In the genomic region with DNA sequence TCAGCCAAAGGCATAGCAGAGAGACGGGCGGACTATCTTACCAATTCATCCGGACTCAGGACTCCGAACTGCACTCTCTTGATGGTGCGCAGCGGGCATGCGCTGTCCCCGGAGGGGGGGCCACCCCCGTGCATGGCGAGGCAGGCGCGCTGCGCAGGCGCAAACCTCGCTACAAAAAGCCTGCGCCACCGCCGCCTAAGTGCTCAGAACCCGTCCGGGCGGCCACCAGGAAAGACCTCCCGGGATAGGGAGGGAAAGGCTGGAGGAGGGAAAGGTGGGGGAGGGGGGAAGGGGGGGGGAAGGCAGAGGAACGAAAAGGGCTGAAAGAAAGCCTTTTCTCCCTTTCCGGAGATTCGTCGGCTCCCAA, we compare ENCODE assay signal across 8 mouse cellular contexts. TPM values are rescaled to one million over a fixed set of nuclear protein-coding genes. Genes with fewer than 3 reads are reported as not detected.
DNase-seq lines count a peak whose midpoint lies in the region; ATAC-seq and TF ChIP-seq lines count a peak whose summit lies in the region.

No protein-coding gene starts in this region.

- H3K4me2 ChIP-seq in heart, embryonic 15.5 days = peak overlapping the region; percentile 64
- H3K4me2 ChIP-seq in liver, embryonic 14.5 days (ENCODE audit: low read depth) = peak overlapping the region; percentile 82
- H3K4me2 ChIP-seq in neural tube, embryonic 11.5 days (ENCODE audit: low read depth) = peak overlapping the region; percentile 93
- peak overlapping the region; percentile 68 for H3K4me2 ChIP-seq in stomach, postnatal 0 days (replicated peaks; ENCODE audit: low read depth)

- H3K36me3 ChIP-seq in heart, embryonic 15.5 days = no peaks in the 10 kb centered on the region
- peaks cover 5% of the 10 kb centered on the region; the same call in 1 of the 2 replicates for H3K36me3 ChIP-seq in liver, embryonic 14.5 days (replicated peaks; ENCODE audit: control insufficient read depth, insufficient read depth, low read depth)
- H3K36me3 ChIP-seq in neural tube, embryonic 11.5 days (ENCODE audit: control insufficient read depth, insufficient read depth, low read length) = no peaks in the 10 kb centered on the region
- H3K36me3 ChIP-seq in stomach, postnatal 0 days (ENCODE audit: control insufficient read depth, insufficient read depth, low read length) = no peaks in the 10 kb centered on the region

- no peaks in the 10 kb centered on the region for H3K27me3 ChIP-seq in heart, embryonic 15.5 days
- no peaks in the 10 kb centered on the region for H3K27me3 ChIP-seq in liver, embryonic 14.5 days (ENCODE audit: control insufficient read depth, insufficient read depth, low read length)
- H3K27me3 ChIP-seq in neural tube, embryonic 11.5 days (ENCODE audit: control insufficient read depth, insufficient read depth, low read length) = no peaks in the 10 kb centered on the region
- no peaks in the 10 kb centered on the region for H3K27me3 ChIP-seq in stomach, postnatal 0 days (ENCODE audit: control insufficient read depth, insufficient read depth, low read length)

- peak overlapping the region; percentile 70 for H3K4me3 ChIP-seq in brown adipose tissue, adult 24 weeks (ENCODE audit: insufficient read depth, low read depth, low read length)
- H3K4me3 ChIP-seq in heart, embryonic 15.5 days = peak overlapping the region; percentile 58
- peak overlapping the region; percentile 79 to 88 for H3K4me3 ChIP-seq in liver, embryonic 14.5 days (ENCODE audit: insufficient read depth in 1 of 2, low read depth in 2 of 2, low read length in 2 of 2)
- H3K4me3 ChIP-seq in neural tube, embryonic 11.5 days (ENCODE audit: low read depth, low read length) = peak overlapping the region; percentile 59
- H3K4me3 ChIP-seq in stomach, postnatal 0 days (ENCODE audit: low read depth, low read length) = peak overlapping the region; percentile 54

- H3K4me1 ChIP-seq in brown adipose tissue, adult 24 weeks (ENCODE audit: control insufficient read depth, insufficient read depth, insufficient read length, low read length) = 0 out of 2 replicates have a peak, but pooled peaks cover 3% of the 10 kb centered on the region
- peaks cover 43% of the 10 kb centered on the region for H3K4me1 ChIP-seq in heart, embryonic 15.5 days (replicated peaks)
- H3K4me1 ChIP-seq in liver, embryonic 14.5 days (replicated peaks; ENCODE audit: control insufficient read depth in 2 of 2, insufficient read depth in 2 of 2, low read length in 1 of 2) = peaks cover 35 to 37% of the 10 kb centered on the region in 2 experiments
- H3K4me1 ChIP-seq in neural tube, embryonic 11.5 days (ENCODE audit: control insufficient read depth, insufficient read depth, low read length) = peaks cover 30% of the 10 kb centered on the region
- H3K4me1 ChIP-seq in stomach, postnatal 0 days (replicated peaks; ENCODE audit: control insufficient read depth, insufficient read depth) = peaks cover 5% of the 10 kb centered on the region

- no peaks in the 10 kb centered on the region for H3K9me3 ChIP-seq in heart, embryonic 15.5 days (replicated peaks)
- H3K9me3 ChIP-seq in liver, embryonic 14.5 days (ENCODE audit: control insufficient read depth, low read length) = no peaks in the 10 kb centered on the region
- no peaks in the 10 kb centered on the region for H3K9me3 ChIP-seq in neural tube, embryonic 11.5 days (ENCODE audit: control insufficient read depth, low read length)
- H3K9me3 ChIP-seq in stomach, postnatal 0 days (ENCODE audit: control insufficient read depth, low read length) = no peaks in the 10 kb centered on the region

- peak; percentile 98 for DNase-seq in CD4-positive, CD25-positive, alpha-beta regulatory T cell, adult 2 months (ENCODE audit: low read depth, low spot score)
- DNase-seq in fibroblast of lung, adult 2 months (ENCODE audit: low read depth) = peak; percentile 88
- DNase-seq in kidney, postnatal 25 days = peak; percentile 97 to 98
- peak; percentile 87 to 91 (median 90) for DNase-seq in liver, embryonic 14.5 days (ENCODE audit: low read depth in 3 of 3, low spot score in 3 of 3)
- DNase-seq in neural tube, embryonic 11.5 days (ENCODE audit: low spot score) = peak; percentile 95
- peak; percentile 95 for DNase-seq in stomach, postnatal 0 days (ENCODE audit: low spot score)

- no peak for TF ChIP-seq EP300 in liver, embryonic 14.5 days (IDR thresholded peaks at IDR 0.05; ENCODE audit: low read depth)
- no peak for TF ChIP-seq EP300 in stomach, postnatal 0 days (optimal IDR thresholded peaks at IDR 0.05)

- TF ChIP-seq CTCF in liver, embryonic 14.5 days (IDR thresholded peaks at IDR 0.05; ENCODE audit: low read depth) = no peak
- TF ChIP-seq CTCF in stomach, postnatal 0 days (IDR thresholded peaks at IDR 0.05; ENCODE audit: low read depth) = 0 out of 2 replicates have a peak, but pooled peaks have one; percentile 0

- WGBS in heart, embryonic 15.5 days = under 1% methylated on average over 26 of the region's 26 CpGs
- under 1% methylated on average over 26 of the region's 26 CpGs for WGBS in liver, embryonic 14.5 days (ENCODE audit: insufficient replicate concordance)
- WGBS in neural tube, embryonic 11.5 days = 0% methylated on average over 22 of the region's 26 CpGs
- under 1% methylated on average over 26 of the region's 26 CpGs for WGBS in stomach, postnatal 0 days

- peak overlapping the region; percentile 64 for H3K9ac ChIP-seq in heart, embryonic 15.5 days
- peak overlapping the region; percentile 92 for H3K9ac ChIP-seq in liver, embryonic 14.5 days (replicated peaks)
- peak overlapping the region; percentile 63 for H3K9ac ChIP-seq in neural tube, embryonic 11.5 days (ENCODE audit: low read length)
- H3K9ac ChIP-seq in stomach, postnatal 0 days (ENCODE audit: low read length) = peak overlapping the region; percentile 74

- peak overlapping the region; percentile 86 for H3K27ac ChIP-seq in brown adipose tissue, adult 24 weeks (replicated peaks; ENCODE audit: low read depth, low read length)
- H3K27ac ChIP-seq in heart, embryonic 15.5 days = peak overlapping the region; percentile 96
- peak overlapping the region; percentile 97 for H3K27ac ChIP-seq in liver, embryonic 14.5 days
- peak overlapping the region; percentile 92 for H3K27ac ChIP-seq in neural tube, embryonic 11.5 days (ENCODE audit: low read depth, low read length)
- H3K27ac ChIP-seq in stomach, postnatal 0 days (replicated peaks) = peak overlapping the region; percentile 96

- peak; percentile 87 for ATAC-seq in heart, embryonic 15.5 days (replicated peaks; ENCODE audit: insufficient number of reproducible peaks, insufficient read depth, low FRiP score, low read depth)
- ATAC-seq in liver, embryonic 14.5 days (ENCODE audit: insufficient read depth) = peak; percentile 80
- peak; percentile 79 for ATAC-seq in neural tube, embryonic 11.5 days (ENCODE audit: insufficient read depth, low FRiP score, low TSS enrichment)
- ATAC-seq in stomach, postnatal 0 days (ENCODE audit: low FRiP score, low TSS enrichment) = peak; percentile 89

RNA-seq across cellular contexts. Expression of gene Polr2a, which starts 0.4 kb away (rescaled TPM):
- 10.4 and 16.5 TPM in 2 replicates for polyA plus RNA-seq in brown adipose tissue, adult 24 weeks (2012; ENCODE audit: insufficient read depth, insufficient read length, missing spikeins)
- 10.9 and 18.3 TPM in 2 replicates for polyA plus RNA-seq in heart, embryonic 15.5 days (2015; fragmentation: Nextera tagmentation; extraction: Ambion mirVana)
- polyA plus RNA-seq in liver, embryonic 14.5 days (2012; rRNA removed) = 14.3 and 16.0 TPM in 2 replicates
- polyA plus RNA-seq in liver, embryonic 14.5 days (2014; fragmentation: Nextera tagmentation; extraction: Ambion mirVana) = 19.5 and 22.4 TPM in 2 replicates
- polyA plus RNA-seq in neural tube, embryonic 11.5 days (2014; fragmentation: Nextera tagmentation; extraction: Ambion mirVana) = 65.0 and 65.3 TPM in 2 replicates
- polyA plus RNA-seq in stomach, postnatal 0 days (2015; fragmentation: Nextera tagmentation; extraction: Ambion mirVana) = 7.9 and 9.0 TPM in 2 replicates

RNA-seq across cellular contexts. Expression of gene Slc35g3, which starts 3.7 kb away (rescaled TPM):
- not detected in 2 replicates for polyA plus RNA-seq in brown adipose tissue, adult 24 weeks (2012; ENCODE audit: insufficient read depth, insufficient read length, missing spikeins)
- 0.16 and 0.48 TPM in 2 replicates for polyA plus RNA-seq in heart, embryonic 15.5 days (2015; fragmentation: Nextera tagmentation; extraction: Ambion mirVana)
- not detected in 2 replicates for polyA plus RNA-seq in liver, embryonic 14.5 days (2012; rRNA removed)
- polyA plus RNA-seq in liver, embryonic 14.5 days (2014; fragmentation: Nextera tagmentation; extraction: Ambion mirVana) = not detected in 2 replicates
- polyA plus RNA-seq in neural tube, embryonic 11.5 days (2014; fragmentation: Nextera tagmentation; extraction: Ambion mirVana) = not detected in 2 replicates
- polyA plus RNA-seq in stomach, postnatal 0 days (2015; fragmentation: Nextera tagmentation; extraction: Ambion mirVana) = 0.11 TPM in 1 of 2 replicates, not detected in the other

RNA-seq across cellular contexts. Expression of gene Zbtb4, which starts 7.6 kb away (rescaled TPM):
- polyA plus RNA-seq in brown adipose tissue, adult 24 weeks (2012; ENCODE audit: insufficient read depth, insufficient read length, missing spikeins) = 17.2 and 23.6 TPM in 2 replicates
- polyA plus RNA-seq in heart, embryonic 15.5 days (2015; fragmentation: Nextera tagmentation; extraction: Ambion mirVana) = 3.1 and 3.8 TPM in 2 replicates
- 1.4 and 1.5 TPM in 2 replicates for polyA plus RNA-seq in liver, embryonic 14.5 days (2012; rRNA removed)
- polyA plus RNA-seq in liver, embryonic 14.5 days (2014; fragmentation: Nextera tagmentation; extraction: Ambion mirVana) = 0.45 and 0.58 TPM in 2 replicates
- polyA plus RNA-seq in neural tube, embryonic 11.5 days (2014; fragmentation: Nextera tagmentation; extraction: Ambion mirVana) = 0.99 and 1.3 TPM in 2 replicates
- polyA plus RNA-seq in stomach, postnatal 0 days (2015; fragmentation: Nextera tagmentation; extraction: Ambion mirVana) = 2.6 and 2.7 TPM in 2 replicates

RNA-seq across cellular contexts. Expression of gene Chrnb1, which starts 37.7 kb away (rescaled TPM):
- 1.7 and 2.4 TPM in 2 replicates for polyA plus RNA-seq in brown adipose tissue, adult 24 weeks (2012; ENCODE audit: insufficient read depth, insufficient read length, missing spikeins)
- polyA plus RNA-seq in heart, embryonic 15.5 days (2015; fragmentation: Nextera tagmentation; extraction: Ambion mirVana) = 5.4 and 7.5 TPM in 2 replicates
- 0.44 and 0.58 TPM in 2 replicates for polyA plus RNA-seq in liver, embryonic 14.5 days (2012; rRNA removed)
- 0.32 and 0.33 TPM in 2 replicates for polyA plus RNA-seq in liver, embryonic 14.5 days (2014; fragmentation: Nextera tagmentation; extraction: Ambion mirVana)
- polyA plus RNA-seq in neural tube, embryonic 11.5 days (2014; fragmentation: Nextera tagmentation; extraction: Ambion mirVana) = 4.2 and 6.2 TPM in 2 replicates
- 4.3 and 5.0 TPM in 2 replicates for polyA plus RNA-seq in stomach, postnatal 0 days (2015; fragmentation: Nextera tagmentation; extraction: Ambion mirVana)

RNA-seq across cellular contexts. Expression of gene Fgf11, which starts 43.6 kb away (rescaled TPM):
- 5.6 and 7.5 TPM in 2 replicates for polyA plus RNA-seq in brown adipose tissue, adult 24 weeks (2012; ENCODE audit: insufficient read depth, insufficient read length, missing spikeins)
- polyA plus RNA-seq in heart, embryonic 15.5 days (2015; fragmentation: Nextera tagmentation; extraction: Ambion mirVana) = 1.8 and 2.9 TPM in 2 replicates
- polyA plus RNA-seq in liver, embryonic 14.5 days (2012; rRNA removed) = 0.41 and 0.42 TPM in 2 replicates
- polyA plus RNA-seq in liver, embryonic 14.5 days (2014; fragmentation: Nextera tagmentation; extraction: Ambion mirVana) = 0.06 and 0.13 TPM in 2 replicates
- 2.0 and 3.0 TPM in 2 replicates for polyA plus RNA-seq in neural tube, embryonic 11.5 days (2014; fragmentation: Nextera tagmentation; extraction: Ambion mirVana)
- 0.67 and 0.90 TPM in 2 replicates for polyA plus RNA-seq in stomach, postnatal 0 days (2015; fragmentation: Nextera tagmentation; extraction: Ambion mirVana)

Comparison
In these comparisons a context has a peak if more than half of its experiments do, and no peak if none do; other contexts are left out.
1. Peak in every context shown above with its lines: DNase-seq, ATAC-seq, H3K4me3 ChIP-seq and H3K27ac ChIP-seq.